Mouse (Mus musculus): Measurements from ENCODE around the gene Cma2.

DNA sequence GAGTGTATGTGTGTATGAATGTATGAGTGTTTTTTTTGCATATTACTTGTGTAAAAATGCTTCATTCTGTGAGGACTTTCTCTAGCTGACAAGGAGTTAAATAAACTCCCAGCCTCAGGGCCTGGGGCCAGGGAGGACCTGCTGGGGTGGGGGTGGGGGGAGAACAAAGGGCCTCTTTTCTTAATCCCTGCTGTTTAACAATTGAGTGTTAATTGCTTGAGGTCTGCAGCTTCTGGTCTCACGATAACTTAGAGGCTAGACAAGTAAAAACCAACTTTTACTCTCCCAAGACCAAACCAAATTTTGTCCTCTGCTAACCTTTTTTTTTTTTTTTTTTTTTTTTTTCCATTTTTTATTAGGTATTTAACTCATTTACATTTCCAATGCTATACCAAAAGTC is 12.5 kb downstream of the Cma2 start:
- TF ChIP-seq CTCF (IDR thresholded peaks at IDR 0.05; ENCODE audit: low read depth) (no peak), EP300 (IDR thresholded peaks at IDR 0.05; ENCODE audit: low read depth) (no peak)

All from liver, postnatal 0 days (tissue).